Mouse (Mus musculus): ENCODE data around the gene Anks4b.

GRCm38 (mm10) chr7:120150257-120150656, 23.4 kb upstream of the Anks4b start:
- no peak for TF ChIP-seq CTCF (IDR thresholded peaks at IDR 0.05; ENCODE audit: control insufficient read depth, insufficient read depth, insufficient replicate concordance, low read depth, low read length)
- no peak for TF ChIP-seq POLR2A (IDR thresholded peaks at IDR 0.05; ENCODE audit: control insufficient read depth, low read depth, low read length)

Measured in testis, adult 2 months (tissue).